Mouse (Mus musculus) embryonic facial prominence, embryonic 10.5 days (tissue): ENCODE measurements around the gene Thsd7a. TPM values are rescaled to one million over a fixed set of nuclear protein-coding genes. Genes with fewer than 3 reads are reported as not detected.

ENCODE experiments used
- DNase-seq: peaks from one replicate; pipeline ENCODE4 v3.0.0-alpha.2; 2017; ENCODE audit warnings: low spot score
- H3K27ac ChIP-seq: fragments of 300-500 bp; sonication (generic); replicated peaks from 2 replicates; pipeline ENCODE4 v1.5.1; 2016; ENCODE audit warnings: mild to moderate bottlenecking
- H3K27me3 ChIP-seq: fragments of 300-500 bp; sonication (generic); replicated peaks from 2 replicates; pipeline ENCODE4 v1.6.1; 2016; ENCODE audit warnings: low read depth, mild to moderate bottlenecking; ENCODE audit not compliant: poor library complexity, severe bottlenecking
- H3K36me3 ChIP-seq: fragments of 300-500 bp; sonication (generic); replicated peaks from 2 replicates; pipeline ENCODE4 v1.6.1; 2016; ENCODE audit warnings: mild to moderate bottlenecking, moderate library complexity
- H3K4me1 ChIP-seq: fragments of 300-500 bp; sonication (generic); 2 replicates; pipeline ENCODE4 v1.6.1; 2016
- H3K4me3 ChIP-seq: fragments of 300-500 bp; sonication (generic); 2 replicates; pipeline ENCODE4 v1.5.1; 2016; ENCODE audit warnings: mild to moderate bottlenecking, moderate library complexity
- H3K9me3 ChIP-seq: fragments of 300-500 bp; sonication (generic); 2 replicates; pipeline ENCODE4 v1.6.1; 2016; ENCODE audit warnings: mild to moderate bottlenecking
- WGBS: fragments of 180-500 bp; shearing (Covaris S2); methylation state at CpG from one replicate; pipeline ENCODE4 v1.1.7; 2016; 5-methylcytosine and 5-hydroxymethylcytosine counted together
- polyA plus RNA-seq: library from polyadenylated mRNA; unstranded; fragments of >200 nt; fragmentation: Nextera tagmentation; extraction: Ambion mirVana; gene quantifications from 2 replicates; pipeline ENCODE4 v1.2.1, GENCODE M21; 2016

Gene Thsd7a
- polyA plus RNA-seq, 1 experiment from 2014 or later = 6.1 TPM

DNA sequence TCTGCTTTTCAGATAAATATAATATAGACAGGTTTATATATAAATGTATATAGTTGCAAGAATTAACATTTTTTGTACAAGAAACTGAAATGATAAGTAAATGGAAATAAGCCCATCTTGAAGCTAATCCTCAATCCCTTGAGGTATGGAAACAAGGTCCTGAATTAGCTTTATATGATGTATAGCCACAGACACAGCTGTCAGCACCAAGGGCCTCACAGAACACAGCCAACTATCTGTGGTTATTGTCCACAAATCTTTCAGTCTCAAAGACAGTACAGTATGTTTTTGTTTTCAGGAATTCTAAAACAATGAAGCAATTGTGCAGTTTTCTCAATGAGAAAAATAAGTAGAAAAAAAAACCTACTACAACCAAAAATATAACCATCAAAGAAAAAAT, 400.5 kb downstream of the Thsd7a start:
- Histone ChIP-seq H3K36me3 (no peaks in the 10 kb centered on the region), H3K27ac (no peak overlapping the region), H3K27me3 (no peaks in the 10 kb centered on the region), H3K4me1 (no peaks in the 10 kb centered on the region), H3K9me3 (no peaks in the 10 kb centered on the region), H3K4me3 (no peak overlapping the region)
- no peak for DNase-seq

DNA sequence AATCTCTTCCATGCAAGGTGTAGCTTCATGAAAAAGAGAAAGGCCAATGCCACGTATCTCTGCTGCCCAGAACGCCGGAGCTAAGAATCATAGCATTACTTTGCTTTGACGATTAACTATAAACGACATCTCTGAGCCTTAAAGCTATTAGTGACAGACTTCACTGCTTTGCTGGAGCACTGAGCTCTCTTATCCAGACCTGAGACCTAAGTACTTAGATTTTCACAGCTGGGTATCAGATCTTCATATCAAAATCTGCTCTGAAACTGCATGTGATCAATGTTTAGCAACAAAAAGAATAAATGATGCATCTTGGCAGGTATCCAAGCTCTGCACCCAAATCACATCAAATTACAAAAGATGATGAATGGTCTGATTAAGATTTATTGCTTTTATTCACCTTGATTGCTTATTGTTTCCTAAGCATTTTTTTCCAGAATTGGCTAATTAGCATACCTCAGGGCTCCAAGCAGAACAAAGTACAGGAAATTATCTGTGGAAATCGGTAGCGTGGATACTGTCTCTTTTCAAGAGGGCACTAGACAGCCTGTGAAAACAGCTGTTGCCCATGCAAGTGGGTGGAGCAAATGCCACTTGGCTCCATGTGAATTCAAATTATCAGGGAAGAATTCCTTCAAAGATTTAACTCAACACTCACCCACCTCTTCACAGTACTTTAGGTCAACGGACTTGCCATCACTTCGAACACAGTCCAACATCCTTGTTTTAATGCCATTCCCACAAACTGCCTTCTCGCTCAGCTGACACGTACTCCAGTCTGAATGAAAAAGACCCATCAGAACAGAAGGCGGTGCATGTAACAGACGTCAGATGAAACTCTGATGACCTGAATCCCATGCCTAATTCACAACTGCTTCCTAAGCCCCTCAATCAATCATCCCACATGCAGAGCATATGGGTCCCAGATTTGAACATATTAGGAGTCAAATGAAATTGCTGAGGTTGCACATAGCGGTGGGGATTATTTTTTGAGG, 412.3 kb downstream of the Thsd7a start:
- no peaks in the 10 kb centered on the region for H3K9me3 ChIP-seq
- H3K27ac ChIP-seq = no peak overlapping the region
- no peaks in the 10 kb centered on the region for H3K36me3 ChIP-seq
- no peak for DNase-seq
- H3K4me1 ChIP-seq = no peaks in the 10 kb centered on the region
- WGBS = 80% methylated on average over 14 of the region's 14 CpGs
- no peaks in the 10 kb centered on the region for H3K27me3 ChIP-seq
- H3K4me3 ChIP-seq = no peak overlapping the region

DNA sequence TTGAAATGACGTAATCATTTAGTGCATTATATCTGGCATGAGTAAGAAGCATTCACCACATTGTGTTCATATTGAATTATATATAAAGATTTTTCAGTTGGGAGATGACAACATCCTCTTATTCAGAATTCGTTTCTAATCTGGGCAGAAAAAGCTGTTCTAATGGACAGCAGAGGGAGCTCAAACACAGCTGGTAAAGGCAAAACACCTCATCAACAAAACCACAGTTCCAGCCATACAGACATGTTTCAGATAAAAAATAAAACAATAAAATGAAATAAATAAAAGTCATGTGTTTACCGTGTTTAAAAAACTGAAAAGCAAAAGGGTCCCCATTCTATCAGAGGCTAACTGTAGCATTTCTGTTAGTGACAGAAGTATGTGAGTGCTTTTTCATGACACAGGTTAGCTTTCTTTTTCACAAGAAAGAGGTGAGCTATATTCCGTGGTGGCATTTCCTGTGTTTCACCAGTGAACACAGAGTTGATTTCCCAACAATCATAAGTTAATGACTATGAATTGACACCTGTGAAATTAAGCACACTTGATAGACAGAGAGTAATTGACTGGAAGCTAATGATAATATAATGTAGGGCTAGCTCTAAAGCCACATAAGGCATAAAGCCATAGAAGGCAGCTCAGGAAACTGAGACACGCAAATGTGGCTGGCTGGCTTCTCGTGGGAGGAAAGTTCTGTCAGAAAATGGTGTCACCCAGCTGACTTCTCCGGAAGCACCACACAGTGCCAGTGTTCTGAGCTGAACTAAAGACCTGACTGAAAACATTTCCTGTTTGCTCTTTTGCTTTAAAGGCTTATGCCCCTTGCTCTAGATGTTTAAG, 433.9 kb downstream of the Thsd7a start:
- no peaks in the 10 kb centered on the region for H3K36me3 ChIP-seq
- 62% methylated on average over 7 of the region's 7 CpGs for WGBS
- no peak overlapping the region for H3K4me3 ChIP-seq
- H3K27me3 ChIP-seq = no peaks in the 10 kb centered on the region
- H3K27ac ChIP-seq = no peak overlapping the region
- DNase-seq = no peak
- H3K4me1 ChIP-seq = no peaks in the 10 kb centered on the region
- H3K9me3 ChIP-seq = no peaks in the 10 kb centered on the region

DNA sequence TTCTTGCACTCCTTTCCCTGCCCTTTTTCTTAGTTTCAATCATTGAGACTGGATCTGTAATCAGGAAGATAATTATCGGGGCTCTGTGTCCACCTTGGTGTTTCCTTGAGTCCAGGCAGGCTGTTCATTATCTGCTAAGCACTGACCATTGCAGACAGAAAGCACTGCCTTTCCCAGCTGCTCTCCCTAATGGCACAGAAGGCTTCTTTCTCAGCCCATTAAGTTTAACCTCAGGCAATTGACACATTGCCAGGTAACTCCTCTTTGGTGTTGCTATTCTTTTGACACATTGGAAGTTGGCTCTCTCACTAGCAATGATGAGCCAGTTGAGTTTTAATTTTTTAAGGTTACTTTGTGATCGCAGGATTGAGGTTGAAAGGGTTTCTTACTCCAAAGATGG, 441.7 kb downstream of the Thsd7a start:
- Histone ChIP-seq H3K4me1 (no peaks in the 10 kb centered on the region), H3K4me3 (no peak overlapping the region), H3K27me3 (no peaks in the 10 kb centered on the region), H3K9me3 (peaks cover 6% of the 10 kb centered on the region; the same call in 1 of the 2 replicates), H3K27ac (no peak overlapping the region), H3K36me3 (no peaks in the 10 kb centered on the region)
- WGBS = 92% methylated on average over 2 of the region's 2 CpGs
- no peak for DNase-seq

DNA sequence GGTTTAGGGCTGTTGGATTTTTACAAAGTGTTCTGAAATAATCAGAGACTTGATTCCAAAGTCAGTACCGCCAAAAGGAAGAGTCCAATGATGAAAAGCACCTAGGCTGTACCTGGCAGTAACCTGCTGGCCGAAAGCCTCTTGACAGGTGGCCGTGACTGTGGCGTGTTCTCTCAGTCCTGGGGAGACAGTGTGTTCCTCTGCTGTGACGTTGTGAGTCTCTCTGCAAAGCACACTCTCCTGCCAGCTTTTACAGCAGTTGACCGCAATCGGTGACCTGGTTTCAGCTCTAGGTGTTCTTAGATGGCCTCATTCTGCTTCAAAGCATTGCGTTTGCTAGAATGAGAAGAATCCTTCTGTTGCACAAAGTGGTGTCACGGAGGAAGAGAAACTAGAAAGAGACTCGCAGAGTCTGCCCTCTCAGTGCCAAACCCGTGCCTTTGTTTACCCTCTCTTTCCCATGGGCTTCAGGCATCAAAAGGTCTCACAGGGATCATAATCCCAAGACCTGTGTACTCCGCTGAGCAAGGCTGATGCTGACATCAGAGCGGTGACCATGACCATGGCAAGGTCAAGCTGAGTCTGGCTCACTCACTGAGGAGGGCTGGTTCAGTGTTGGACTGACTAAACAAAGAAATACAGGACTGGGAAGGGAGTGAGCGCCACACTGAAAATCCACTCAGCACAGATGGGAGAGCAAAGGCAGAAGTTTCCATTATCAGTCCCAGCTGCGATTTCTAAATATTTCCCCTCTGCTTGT, 486.4 kb downstream of the Thsd7a start:
- H3K27ac ChIP-seq = no peak overlapping the region
- no peaks in the 10 kb centered on the region for H3K36me3 ChIP-seq
- no peaks in the 10 kb centered on the region for H3K9me3 ChIP-seq
- H3K4me1 ChIP-seq = peaks cover 14% of the 10 kb centered on the region; the same call in 1 of the 2 replicates
- DNase-seq = no peak
- no peak overlapping the region for H3K4me3 ChIP-seq
- no peaks in the 10 kb centered on the region for H3K27me3 ChIP-seq
- WGBS = 83% methylated on average over 15 of the region's 15 CpGs
